Mouse (Mus musculus): ENCODE results near the gene Vps53. TPM values are rescaled to one million over a fixed set of nuclear protein-coding genes. Genes with fewer than 3 reads are reported as not detected.

The Vps53 gene
- polyA plus RNA-seq, 1 experiment from 2014 or later: 22.9 TPM

DNA sequence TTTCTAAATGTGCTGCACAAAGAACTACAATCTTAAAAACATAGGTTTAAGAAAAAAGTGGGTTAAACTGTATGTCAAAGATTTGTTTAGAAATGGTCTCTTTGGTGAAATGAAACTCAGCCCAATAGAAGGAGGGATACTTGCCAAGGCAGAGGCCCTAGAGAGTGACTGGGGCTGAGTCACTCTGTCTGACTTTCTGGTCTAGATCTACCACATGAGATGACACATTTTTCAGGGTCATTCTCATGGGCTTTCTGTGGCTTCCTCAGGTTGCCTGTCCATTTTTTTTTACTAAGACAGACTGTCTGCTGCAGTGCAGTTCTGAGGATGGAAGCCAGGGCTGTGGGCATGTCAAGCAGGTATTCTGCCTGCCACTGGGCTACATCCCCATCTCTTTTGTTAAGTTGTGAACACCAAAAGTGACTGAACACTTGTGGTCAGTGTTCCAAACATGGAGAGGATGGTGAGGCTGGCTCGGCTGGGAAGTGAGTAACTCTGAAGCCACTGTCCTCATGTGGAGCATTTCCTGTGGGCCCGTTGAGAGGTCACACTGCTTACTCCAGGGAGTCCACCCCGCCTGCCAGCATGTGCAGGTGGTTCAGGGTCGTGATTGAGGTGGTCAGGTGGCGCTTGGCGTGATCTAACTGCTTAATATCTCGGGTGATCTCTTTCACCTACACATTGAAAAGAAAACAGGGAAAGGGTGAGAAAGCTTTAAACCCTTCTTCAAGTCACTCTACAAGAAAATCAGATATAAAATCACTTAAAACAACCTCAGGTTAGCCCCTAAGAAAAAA lies 43.6 kb downstream of the Vps53 start:
- Histone ChIP-seq H3K4me2 (no peak overlapping the region), H3K36me3 (peaks cover 46% of the 10 kb centered on the region), H3K27me3 (replicated peaks) (no peaks in the 10 kb centered on the region), H3K9me3 (replicated peaks) (no peaks in the 10 kb centered on the region), H3K4me1 (no peaks in the 10 kb centered on the region), H3K9ac (no peak overlapping the region), H3K4me3 (no peak overlapping the region), H3K27ac (no peak overlapping the region)
- ATAC-seq: no peak
- 67% methylated on average over 7 of the region's 7 CpGs for WGBS (ENCODE audit: insufficient replicate concordance)

DNA sequence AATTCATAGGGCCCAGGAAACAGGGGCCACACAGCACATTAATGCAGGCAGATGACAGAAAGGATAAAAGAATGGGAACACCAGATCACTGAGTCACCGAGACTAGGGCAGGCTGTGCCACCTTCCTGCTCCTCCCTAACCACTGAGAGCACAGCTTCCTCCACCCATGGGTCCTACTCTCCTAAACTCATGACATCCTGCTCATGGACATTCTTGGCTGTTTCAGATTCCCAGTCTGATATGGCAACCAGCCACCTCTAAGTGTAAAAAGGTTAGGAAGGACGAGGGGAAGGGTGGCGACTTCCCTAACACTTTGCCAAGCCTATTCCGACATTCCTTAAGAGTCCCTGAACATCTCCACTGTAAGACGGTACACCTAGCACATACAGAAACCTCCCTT lies 48.6 kb downstream of the Vps53 start:
- WGBS (ENCODE audit: insufficient replicate concordance): 52% methylated on average over 5 of the region's 5 CpGs
- H3K4me2 ChIP-seq: no peak overlapping the region
- H3K27me3 ChIP-seq (replicated peaks): no peaks in the 10 kb centered on the region
- no peak for ATAC-seq
- no peaks in the 10 kb centered on the region for H3K9me3 ChIP-seq (replicated peaks)
- H3K4me1 ChIP-seq: no peaks in the 10 kb centered on the region
- no peak overlapping the region for H3K9ac ChIP-seq
- no peak overlapping the region for H3K4me3 ChIP-seq
- H3K27ac ChIP-seq: no peak overlapping the region
- H3K36me3 ChIP-seq: peaks cover 40% of the 10 kb centered on the region

DNA sequence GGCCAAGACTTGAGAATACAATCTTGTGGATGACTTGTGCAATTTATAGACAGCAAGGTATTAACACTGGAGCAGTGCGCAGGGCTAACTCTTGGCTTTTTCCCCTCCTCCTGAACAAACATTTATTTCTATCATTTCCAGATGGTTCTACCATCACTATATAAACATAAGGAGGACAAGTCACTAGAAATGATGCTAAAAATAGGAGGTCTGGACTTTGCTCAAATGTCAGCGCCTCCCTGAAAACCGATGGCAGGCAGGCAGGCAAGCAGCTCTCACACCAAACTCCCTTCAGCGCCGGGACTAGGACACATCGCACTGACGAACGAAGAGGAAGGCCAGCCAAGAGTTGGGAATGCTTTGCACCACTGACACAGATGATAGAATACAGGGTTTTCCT lies 54.1 kb downstream of the Vps53 start:
- H3K4me2 ChIP-seq: no peak overlapping the region
- ATAC-seq: no peak
- no peaks in the 10 kb centered on the region for H3K4me1 ChIP-seq
- 86% methylated on average over 8 of the region's 8 CpGs for WGBS (ENCODE audit: insufficient replicate concordance)
- no peak overlapping the region for H3K27ac ChIP-seq
- no peak overlapping the region for H3K4me3 ChIP-seq
- H3K27me3 ChIP-seq (replicated peaks): no peaks in the 10 kb centered on the region
- H3K36me3 ChIP-seq: peaks cover 18% of the 10 kb centered on the region; the same call in 1 of the 2 replicates
- no peak overlapping the region for H3K9ac ChIP-seq
- H3K9me3 ChIP-seq (replicated peaks): no peaks in the 10 kb centered on the region

DNA sequence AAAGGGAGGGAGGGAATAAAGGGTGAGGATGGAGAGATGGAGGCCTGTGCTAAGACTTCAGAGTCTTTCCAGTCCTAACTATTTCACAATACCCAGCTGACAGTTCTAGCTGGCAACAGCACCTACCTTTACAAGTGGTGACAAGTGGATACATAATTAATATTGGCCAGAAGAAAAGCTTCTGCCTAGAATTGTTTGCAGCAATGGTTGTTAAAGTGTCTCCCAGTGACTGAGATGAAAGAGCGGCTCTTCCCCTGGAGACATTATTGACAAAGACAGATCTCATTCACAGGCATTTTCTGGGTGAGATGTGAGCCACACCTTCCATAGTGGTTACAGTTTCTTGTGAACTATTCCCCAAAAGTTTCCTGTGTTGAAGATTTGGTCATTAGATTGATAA lies 55.9 kb downstream of the Vps53 start:
- H3K27me3 ChIP-seq (replicated peaks): no peaks in the 10 kb centered on the region
- H3K4me3 ChIP-seq: no peak overlapping the region
- ATAC-seq: no peak
- H3K27ac ChIP-seq: no peak overlapping the region
- H3K4me1 ChIP-seq: no peaks in the 10 kb centered on the region
- WGBS (ENCODE audit: insufficient replicate concordance): 90% methylated on average over 1 of the region's 1 CpGs
- H3K9ac ChIP-seq: no peak overlapping the region
- no peaks in the 10 kb centered on the region for H3K9me3 ChIP-seq (replicated peaks)
- no peak overlapping the region for H3K4me2 ChIP-seq
- peaks cover 23% of the 10 kb centered on the region; the same call in 1 of the 2 replicates for H3K36me3 ChIP-seq

DNA sequence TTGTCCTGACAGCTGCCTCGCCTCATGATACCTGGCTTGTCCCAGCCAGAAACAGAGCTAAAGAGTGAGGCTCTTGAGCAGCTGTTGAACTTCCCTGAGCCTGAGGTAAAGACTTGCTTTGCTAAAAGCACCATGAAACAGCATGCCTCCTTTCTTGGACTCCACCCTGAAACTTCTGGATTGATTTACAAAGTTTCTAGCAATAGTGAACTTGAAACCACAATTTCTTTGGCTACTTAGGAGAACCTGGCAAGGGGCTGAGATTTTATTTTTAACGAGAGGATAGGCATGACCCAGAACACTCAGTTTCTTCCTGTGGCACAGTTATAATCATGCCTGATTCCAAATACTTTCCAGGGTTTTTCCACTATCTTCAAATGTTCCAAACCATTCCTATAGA lies 56.9 kb downstream of the Vps53 start:
- ATAC-seq: no peak
- Histone ChIP-seq H3K36me3 (peaks cover 25% of the 10 kb centered on the region; the same call in 1 of the 2 replicates), H3K27ac (no peak overlapping the region), H3K27me3 (replicated peaks) (no peaks in the 10 kb centered on the region), H3K4me1 (no peaks in the 10 kb centered on the region), H3K9me3 (replicated peaks) (no peaks in the 10 kb centered on the region), H3K4me2 (no peak overlapping the region), H3K9ac (no peak overlapping the region), H3K4me3 (no peak overlapping the region)
- WGBS (ENCODE audit: insufficient replicate concordance): 75% methylated on average over 2 of the region's 2 CpGs

DNA sequence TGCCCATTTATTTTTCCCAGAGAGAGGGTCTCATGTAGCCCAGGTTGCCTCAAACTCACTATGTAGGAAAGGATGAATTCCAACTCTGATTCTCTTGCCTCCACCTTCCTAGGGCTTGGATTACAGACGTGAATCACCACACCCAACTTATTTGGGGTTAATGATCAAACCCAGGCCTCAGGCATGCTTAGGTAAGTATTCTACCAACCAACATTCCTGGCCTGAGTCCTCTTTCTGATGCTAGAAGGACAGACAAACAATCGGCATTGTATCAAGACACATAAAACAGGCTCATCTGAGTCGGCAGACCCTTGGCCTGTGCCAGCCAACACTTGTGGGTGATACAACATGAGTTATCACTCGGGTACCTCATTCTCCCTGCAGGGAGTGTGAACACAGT lies 58.4 kb downstream of the Vps53 start:
- H3K27me3 ChIP-seq (replicated peaks): no peaks in the 10 kb centered on the region
- ATAC-seq: no peak
- no peaks in the 10 kb centered on the region for H3K9me3 ChIP-seq (replicated peaks)
- H3K4me2 ChIP-seq: no peak overlapping the region
- H3K9ac ChIP-seq: no peak overlapping the region
- H3K4me3 ChIP-seq: no peak overlapping the region
- H3K36me3 ChIP-seq: peaks cover 38% of the 10 kb centered on the region
- H3K4me1 ChIP-seq: no peaks in the 10 kb centered on the region
- 71% methylated on average over 4 of the region's 4 CpGs for WGBS (ENCODE audit: insufficient replicate concordance)
- no peak overlapping the region for H3K27ac ChIP-seq

DNA sequence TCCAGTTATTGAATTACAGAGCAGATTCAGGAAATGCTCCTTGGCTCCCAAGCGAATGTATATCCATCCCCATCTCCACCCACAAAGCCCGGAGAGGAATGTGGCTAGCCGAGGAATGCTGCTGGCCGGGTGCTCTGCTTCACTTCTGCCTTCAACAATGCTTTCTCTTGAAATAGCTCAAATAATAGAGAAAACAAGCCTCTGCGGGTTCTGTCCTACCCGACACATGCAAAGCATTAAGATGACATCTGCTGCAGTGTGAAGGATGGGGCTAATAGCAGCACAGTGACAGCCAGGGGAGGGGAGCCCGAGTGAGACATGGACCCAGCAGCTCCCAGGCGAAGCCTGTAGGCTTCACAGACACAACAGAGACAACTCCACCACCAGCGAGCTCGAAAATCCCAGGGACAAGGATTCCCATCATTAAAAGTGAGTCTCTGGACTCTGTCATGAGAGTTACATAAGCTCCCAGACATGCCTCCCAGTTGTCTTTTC lies 59.0 kb downstream of the Vps53 start:
- H3K36me3 ChIP-seq: peaks cover 42% of the 10 kb centered on the region
- H3K27ac ChIP-seq: no peak overlapping the region
- no peak overlapping the region for H3K9ac ChIP-seq
- H3K9me3 ChIP-seq (replicated peaks): no peaks in the 10 kb centered on the region
- no peaks in the 10 kb centered on the region for H3K4me1 ChIP-seq
- H3K4me2 ChIP-seq: no peak overlapping the region
- WGBS (ENCODE audit: insufficient replicate concordance): 73% methylated on average over 10 of the region's 10 CpGs
- ATAC-seq: no peak
- H3K4me3 ChIP-seq: no peak overlapping the region
- H3K27me3 ChIP-seq (replicated peaks): no peaks in the 10 kb centered on the region

DNA sequence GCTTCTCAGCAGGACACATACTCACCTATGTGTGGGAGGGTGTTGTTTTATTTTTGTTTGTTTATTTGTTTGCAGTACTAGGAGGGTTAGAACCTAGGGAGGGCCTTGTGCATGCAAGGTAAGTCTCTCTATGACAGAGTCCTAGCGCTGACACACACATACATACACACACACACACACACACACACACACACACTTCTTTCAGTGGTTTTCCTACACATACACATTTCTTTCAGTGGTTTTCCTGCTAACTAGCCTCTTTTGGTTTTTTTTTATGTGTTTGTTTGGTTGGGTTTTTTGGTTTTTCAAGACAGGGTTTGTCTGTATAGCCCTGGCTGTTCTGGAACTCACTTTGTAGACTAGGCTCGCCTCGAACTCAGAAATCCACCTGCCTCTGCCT lies 69.0 kb downstream of the Vps53 start:
- ATAC-seq: no peak
- H3K4me3 ChIP-seq: no peak overlapping the region
- no peaks in the 10 kb centered on the region for H3K9me3 ChIP-seq (replicated peaks)
- H3K27me3 ChIP-seq (replicated peaks): no peaks in the 10 kb centered on the region
- no peaks in the 10 kb centered on the region for H3K4me1 ChIP-seq
- H3K9ac ChIP-seq: no peak overlapping the region
- 77% methylated on average over 3 of the region's 3 CpGs for WGBS (ENCODE audit: insufficient replicate concordance)
- peaks cover 37% of the 10 kb centered on the region for H3K36me3 ChIP-seq
- no peak overlapping the region for H3K27ac ChIP-seq
- H3K4me2 ChIP-seq: no peak overlapping the region

DNA sequence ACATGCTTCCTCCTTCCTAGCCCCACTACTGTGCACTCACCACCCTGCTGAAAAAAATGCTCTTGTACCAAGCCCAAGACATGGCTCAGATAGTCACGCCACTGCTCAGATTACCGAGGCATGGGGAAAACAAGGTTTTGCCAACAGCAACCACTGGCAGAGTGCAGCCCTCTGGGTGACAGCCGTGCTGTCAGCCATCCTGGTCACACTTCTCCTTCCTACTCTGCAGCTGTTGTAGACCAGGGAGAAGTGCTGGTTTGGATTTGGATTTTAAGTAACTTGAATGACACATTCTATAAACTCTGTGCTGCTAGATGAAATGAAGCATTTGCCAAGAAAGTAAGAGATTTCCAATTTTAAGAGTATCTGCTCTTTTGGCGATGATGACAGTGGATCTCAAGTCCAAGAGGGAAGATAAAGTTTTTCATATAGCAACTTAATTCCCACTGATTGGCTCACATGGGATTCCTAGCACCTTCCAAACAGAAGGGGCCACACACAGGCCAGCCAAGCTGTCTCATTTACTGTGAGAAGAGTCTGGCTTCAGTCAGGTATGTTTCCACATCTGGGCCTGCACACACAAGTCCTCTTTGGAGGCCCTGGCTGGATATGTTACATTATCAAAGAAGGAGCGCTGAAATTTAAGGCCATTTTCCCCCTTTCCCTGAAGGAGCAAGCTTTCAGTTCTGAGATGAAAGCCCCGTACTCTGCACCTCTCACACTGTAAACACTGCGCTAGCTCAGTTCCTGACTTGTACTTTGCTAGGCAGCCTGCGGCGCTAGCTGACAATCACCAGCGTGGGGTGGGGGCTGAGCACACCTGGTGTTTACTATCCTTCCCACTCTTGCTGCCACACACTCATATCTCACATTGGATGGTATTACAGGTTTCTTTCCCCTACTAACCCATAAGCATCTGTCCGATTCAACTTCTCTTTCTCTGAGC lies 72.6 kb downstream of the Vps53 start:
- ATAC-seq: no peak
- H3K27ac ChIP-seq: no peak overlapping the region
- 81% methylated on average over 11 of the region's 11 CpGs for WGBS (ENCODE audit: insufficient replicate concordance)

DNA sequence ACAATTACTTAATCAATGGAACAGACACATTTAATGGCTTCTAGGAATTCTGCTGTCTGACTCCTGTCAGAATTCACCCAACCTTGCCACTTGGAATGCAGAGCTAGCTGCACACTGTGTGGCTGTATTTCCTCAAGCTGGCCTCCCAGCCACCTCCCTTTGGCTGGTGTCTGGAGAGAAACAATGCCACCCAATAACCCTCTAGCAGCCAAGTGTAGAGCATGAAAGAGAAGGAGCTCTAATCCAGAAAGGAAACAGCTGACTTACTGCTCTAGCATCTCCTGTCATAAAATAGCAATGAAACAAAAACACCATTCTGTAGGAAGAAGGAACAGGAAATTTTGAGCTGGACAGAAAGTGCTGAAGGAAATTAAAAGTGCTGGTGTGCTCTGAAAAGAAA lies 78.3 kb downstream of the Vps53 start:
- Histone ChIP-seq H3K27ac (no peak overlapping the region), H3K9ac (no peak overlapping the region)
- ATAC-seq: no peak

More for the DNA sequence above, 72.6 kb downstream of the Vps53 start:
- Histone ChIP-seq H3K9me3 (replicated peaks) (no peaks in the 10 kb centered on the region), H3K4me2 (no peak overlapping the region), H3K9ac (no peak overlapping the region), H3K4me1 (no peaks in the 10 kb centered on the region), H3K27me3 (replicated peaks) (no peaks in the 10 kb centered on the region), H3K36me3 (peaks cover 21% of the 10 kb centered on the region), H3K4me3 (no peak overlapping the region)

DNA sequence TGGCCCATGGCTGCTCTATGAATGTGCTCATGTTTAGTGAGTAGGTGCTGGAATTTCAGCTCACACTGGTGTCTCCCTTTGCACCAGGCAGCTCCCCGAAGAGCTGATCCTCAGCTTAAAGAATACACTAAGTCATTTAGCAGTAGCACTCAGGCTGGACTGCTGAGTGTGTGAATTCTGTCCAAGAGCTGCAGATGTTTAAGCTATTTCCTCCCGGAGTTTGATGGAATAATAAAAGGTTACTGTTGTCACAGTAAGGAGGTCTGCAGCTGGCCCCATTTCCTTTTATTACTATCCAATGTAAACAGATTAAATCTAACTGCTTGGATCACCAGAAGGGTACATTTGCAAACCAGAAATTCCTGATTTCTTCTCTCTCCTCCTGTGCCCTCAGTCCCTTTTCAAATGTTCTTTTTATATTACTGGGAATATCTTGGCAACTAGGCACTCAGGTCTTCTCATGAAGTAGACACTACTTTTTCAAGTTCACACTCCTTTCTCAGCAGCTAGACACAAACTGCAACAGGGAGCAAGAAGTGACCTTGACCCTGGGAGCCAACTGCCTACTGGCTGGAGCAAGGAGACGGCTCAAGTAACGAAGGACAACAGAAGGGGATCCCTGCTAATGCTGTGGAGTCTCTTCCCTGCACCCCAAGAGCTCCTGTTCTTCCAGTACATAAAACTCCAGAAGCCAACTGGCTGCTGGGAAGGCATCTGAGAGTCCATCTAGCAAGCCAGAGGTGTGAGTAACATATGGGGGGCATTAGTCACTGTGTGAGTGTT lies 80.1 kb downstream of the Vps53 start:
- H3K4me3 ChIP-seq: no peak overlapping the region
- no peaks in the 10 kb centered on the region for H3K4me1 ChIP-seq
- H3K9me3 ChIP-seq (replicated peaks): no peaks in the 10 kb centered on the region
- H3K27ac ChIP-seq: no peak overlapping the region
- H3K27me3 ChIP-seq (replicated peaks): no peaks in the 10 kb centered on the region
- H3K9ac ChIP-seq: no peak overlapping the region
- H3K4me2 ChIP-seq: no peak overlapping the region
- ATAC-seq: no peak
- WGBS (ENCODE audit: insufficient replicate concordance): 76% methylated on average over 4 of the region's 4 CpGs
- H3K36me3 ChIP-seq: peaks cover 22% of the 10 kb centered on the region

More for the DNA sequence above, 78.3 kb downstream of the Vps53 start:
- Histone ChIP-seq H3K36me3 (peaks cover 25% of the 10 kb centered on the region), H3K27me3 (replicated peaks) (no peaks in the 10 kb centered on the region), H3K4me3 (no peak overlapping the region), H3K9me3 (replicated peaks) (no peaks in the 10 kb centered on the region), H3K4me1 (no peaks in the 10 kb centered on the region), H3K4me2 (no peak overlapping the region)
